Mouse (Mus musculus): Measurements from ENCODE around the gene Ntmt1.

DNA sequence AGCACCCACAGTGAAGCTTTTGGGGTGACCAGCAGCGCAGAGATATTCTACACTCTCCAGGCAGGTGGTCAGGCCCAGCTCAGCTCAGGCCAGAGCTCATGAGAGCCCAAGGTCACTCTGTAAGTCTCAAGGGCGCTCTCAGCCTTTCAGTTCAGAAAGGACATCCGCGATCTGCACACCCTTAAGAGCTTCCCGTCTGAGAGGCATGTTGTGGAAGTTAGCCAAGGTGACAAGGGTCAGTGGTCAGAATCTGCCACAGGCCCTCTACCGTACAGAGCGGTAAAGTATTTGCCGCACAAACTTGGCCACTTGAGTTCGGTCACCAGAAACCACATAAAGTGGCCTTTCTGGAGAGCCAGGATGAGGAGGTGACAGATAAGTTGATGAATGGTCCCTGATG, 55.9 kb downstream of the Ntmt1 start:
- no peak for TF ChIP-seq CTCF (IDR thresholded peaks at IDR 0.05; ENCODE audit: low read depth)
- no peak for TF ChIP-seq EP300 (optimal IDR thresholded peaks at IDR 0.05)

Data from stomach, postnatal 0 days (tissue).